Mouse (Mus musculus): Measurements from ENCODE around the gene Ccl2. TPM values are rescaled to one million over a fixed set of nuclear protein-coding genes. Genes with fewer than 3 reads are reported as not detected.

Ccl2 gene
- 10 to 100 TPM; 24.3 to 62.8 TPM for polyA plus RNA-seq (2012; fragmentation: generic; extraction: Trizol)

GRCm38 (mm10) chr11:82035356-82035755, at the start of gene Ccl2:
Gene Ccl2, plus strand, starts transcription at chr11:82035571.

GRCm38 (mm10) chr11:82038535-82038934, 3.2 kb downstream of the Ccl2 start, which contains the start of gene Gm17268:
Gene Gm17268, minus strand, starts transcription at chr11:82038562.

GRCm38 (mm10) chr11:82045471-82045870, 10.1 kb downstream of the Ccl2 start, which contains the start of gene Ccl7:
Gene Ccl7, plus strand, starts transcription at chr11:82045712.

GRCm38 (mm10) chr11:82057646-82058045, 22.3 kb downstream of the Ccl2 start, which contains the start of gene Ccl11:
Gene Ccl11, plus strand, starts transcription at chr11:82057823.

Other genes starting within 250 kb of the Ccl2 start
- not detected for gene 5530401A14Rik, start 174.9 kb upstream of the Ccl2 start, polyA plus RNA-seq (2012; fragmentation: generic; extraction: Trizol)
- gene Asic2, start 67.1 kb upstream of the Ccl2 start, polyA plus RNA-seq (2012; fragmentation: generic; extraction: Trizol) = not detected
- gene Gm17268, start 3.0 kb downstream of the Ccl2 start, polyA plus RNA-seq (2012; fragmentation: generic; extraction: Trizol) = not detected
- gene Ccl7, start 10.1 kb downstream of the Ccl2 start, polyA plus RNA-seq (2012; fragmentation: generic; extraction: Trizol) = 10 to 100 TPM in 1 of 2 experiments, 1 to 10 TPM in 1; 5.8 to 18.1 TPM
- gene Ccl11, start 22.3 kb downstream of the Ccl2 start, polyA plus RNA-seq (2012; fragmentation: generic; extraction: Trizol) = under 1 TPM in 1 of 2 experiments, not detected in 1; 0.31 TPM
- gene Ccl12, start 66.3 kb downstream of the Ccl2 start, polyA plus RNA-seq (2012; fragmentation: generic; extraction: Trizol) = not detected
- under 1 TPM; 0.39 to 0.47 TPM for gene Ccl8, start 79.6 kb downstream of the Ccl2 start, polyA plus RNA-seq (2012; fragmentation: generic; extraction: Trizol)